Mouse (Mus musculus) heart, adult 2 months (tissue): ENCODE data around the gene Mttp.

Source experiments
- CTCF ChIP-seq: fragments of 200-600 bp; IDR thresholded peaks from 2 replicates; pipeline ENCODE4 v1.8.1; 2022; ENCODE audit warnings: antibody characterized with exemption, mild to moderate bottlenecking, moderate library complexity
- POLR2A ChIP-seq: fragments of 200-500 bp; IDR thresholded peaks from 2 replicates; pipeline ENCODE4 v1.6.1; 2011; ENCODE audit warnings: mild to moderate bottlenecking, low read depth, low read length, control low read depth; ENCODE audit not compliant: insufficient read depth

DNA sequence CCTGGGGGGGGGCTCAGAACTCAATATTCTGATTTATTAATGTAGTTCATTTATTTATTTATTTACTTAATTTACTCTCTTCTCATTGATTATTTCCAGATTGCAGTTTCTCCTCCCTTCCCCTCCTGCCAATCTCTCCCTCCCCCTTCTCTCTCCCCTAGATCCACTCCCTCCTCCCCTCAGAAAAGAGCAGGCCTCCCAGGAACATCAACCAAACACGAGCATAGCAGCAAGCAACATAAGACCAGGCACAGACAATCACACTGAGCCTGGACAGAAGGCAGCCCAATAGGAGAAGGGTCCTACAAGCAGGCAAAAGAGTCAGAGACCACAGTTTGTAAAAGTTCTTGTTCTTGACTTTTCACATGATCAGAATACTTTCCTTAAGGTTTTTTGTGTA is 73.8 kb downstream of the Mttp start:
- TF ChIP-seq CTCF (no peak), POLR2A (no peak)
